Mouse (Mus musculus): ENCODE results near the gene Mesp1. TPM values are rescaled to one million over a fixed set of nuclear protein-coding genes. Genes with fewer than 3 reads are reported as not detected.

Mesp1 gene
- polyA plus RNA-seq (2015; fragmentation: Nextera tagmentation; extraction: Ambion mirVana), result not detected in 2 replicates

GRCm38 (mm10) chr7:79793688-79794087 is at the start of gene Mesp1:
TSS of gene Mesp1 (minus strand) at chr7:79793788.
- peaks cover 12% of the 10 kb centered on the region for H3K4me1 ChIP-seq (ENCODE audit: insufficient read depth, low read length)
- H3K4me2 ChIP-seq (replicated peaks; ENCODE audit: low read depth, low read length), result peak within 1 kb of the TSS; percentile 79
- H3K36me3 ChIP-seq (ENCODE audit: insufficient read depth, low read length), result no peaks in the 10 kb centered on the region
- no peak within 1 kb of the TSS for H3K27ac ChIP-seq (ENCODE audit: low read length)
- no peaks in the 10 kb centered on the region for H3K9me3 ChIP-seq (ENCODE audit: low read length)
- H3K27me3 ChIP-seq (ENCODE audit: insufficient read depth, low read length), result peaks cover 54% of the 10 kb centered on the region
- no peak for ATAC-seq (ENCODE audit: low FRiP score, low TSS enrichment)
- H3K4me3 ChIP-seq (ENCODE audit: low read length), result peak within 1 kb of the TSS; percentile 53
- H3K9ac ChIP-seq (replicated peaks; ENCODE audit: low read length), result peak within 1 kb of the TSS; percentile 53
- 73% methylated on average over 6 of the region's 6 CpGs for WGBS

GRCm38 (mm10) chr7:79842163-79842562 is 48.6 kb upstream of the Mesp1 start:
- 48% methylated on average over 7 of the region's 7 CpGs for WGBS

GRCm38 (mm10) chr7:79837247-79837646 is 43.7 kb upstream of the Mesp1 start:
- 58% methylated on average over 2 of the region's 2 CpGs for WGBS

More at GRCm38 (mm10) chr7:79842163-79842562, 48.6 kb upstream of the Mesp1 start:
- peak; percentile 89 for ATAC-seq (ENCODE audit: low FRiP score, low TSS enrichment)
- peak overlapping the region; percentile 20; the same call in 1 of the 2 replicates for H3K4me3 ChIP-seq (ENCODE audit: low read length)
- peak overlapping the region; percentile 86 for H3K27ac ChIP-seq (ENCODE audit: low read length)
- H3K9ac ChIP-seq (replicated peaks; ENCODE audit: low read length), result no peak overlapping the region
- peaks cover 22% of the 10 kb centered on the region for H3K4me1 ChIP-seq (ENCODE audit: insufficient read depth, low read length)
- H3K4me2 ChIP-seq (replicated peaks; ENCODE audit: low read depth, low read length), result peak overlapping the region; percentile 26; the same call in 1 of the 2 replicates
- H3K9me3 ChIP-seq (ENCODE audit: low read length), result no peaks in the 10 kb centered on the region
- H3K36me3 ChIP-seq (ENCODE audit: insufficient read depth, low read length), result 0 out of 2 replicates have a peak, but pooled peaks cover 6% of the 10 kb centered on the region
- no peaks in the 10 kb centered on the region for H3K27me3 ChIP-seq (ENCODE audit: insufficient read depth, low read length)

GRCm38 (mm10) chr7:79835196-79835595 is 41.6 kb upstream of the Mesp1 start:
- WGBS, result 89% methylated on average over 6 of the region's 6 CpGs
- ATAC-seq (ENCODE audit: low FRiP score, low TSS enrichment), result no peak
- H3K27me3 ChIP-seq (ENCODE audit: insufficient read depth, low read length), result no peaks in the 10 kb centered on the region
- H3K9me3 ChIP-seq (ENCODE audit: low read length), result no peaks in the 10 kb centered on the region
- no peak overlapping the region for H3K27ac ChIP-seq (ENCODE audit: low read length)
- 0 out of 2 replicates have a peak, but pooled peaks cover 5% of the 10 kb centered on the region for H3K4me1 ChIP-seq (ENCODE audit: insufficient read depth, low read length)
- H3K4me3 ChIP-seq (ENCODE audit: low read length), result no peak overlapping the region
- H3K36me3 ChIP-seq (ENCODE audit: insufficient read depth, low read length), result 0 out of 2 replicates have a peak, but pooled peaks cover 8% of the 10 kb centered on the region
- H3K4me2 ChIP-seq (replicated peaks; ENCODE audit: low read depth, low read length), result no peak overlapping the region
- no peak overlapping the region for H3K9ac ChIP-seq (replicated peaks; ENCODE audit: low read length)

More at GRCm38 (mm10) chr7:79837247-79837646, 43.7 kb upstream of the Mesp1 start:
- Histone ChIP-seq H3K27ac (ENCODE audit: low read length) (no peak overlapping the region), H3K36me3 (ENCODE audit: insufficient read depth, low read length) (0 out of 2 replicates have a peak, but pooled peaks cover 11% of the 10 kb centered on the region), H3K4me3 (ENCODE audit: low read length) (no peak overlapping the region), H3K9ac (replicated peaks; ENCODE audit: low read length) (no peak overlapping the region), H3K4me2 (replicated peaks; ENCODE audit: low read depth, low read length) (no peak overlapping the region), H3K4me1 (ENCODE audit: insufficient read depth, low read length) (peaks cover 6% of the 10 kb centered on the region; the same call in 1 of the 2 replicates), H3K27me3 (ENCODE audit: insufficient read depth, low read length) (no peaks in the 10 kb centered on the region), H3K9me3 (ENCODE audit: low read length) (no peaks in the 10 kb centered on the region)
- peak; percentile 66 for ATAC-seq (ENCODE audit: low FRiP score, low TSS enrichment)

- 0 out of 2 replicates have a peak, but pooled peaks cover 6% of the 10 kb centered on the region for H3K36me3 ChIP-seq (ENCODE audit: insufficient read depth, low read length)
Measured at GRCm38 (mm10) chr7:79832980-79833379, 39.4 kb upstream of the Mesp1 start.

GRCm38 (mm10) chr7:79831585-79831984 is 38.0 kb upstream of the Mesp1 start:
- WGBS, result 41% methylated on average over 6 of the region's 6 CpGs
- no peak for ATAC-seq (ENCODE audit: low FRiP score, low TSS enrichment)
- peak overlapping the region; percentile 55; the same call in 1 of the 2 replicates for H3K27ac ChIP-seq (ENCODE audit: low read length)
- no peak overlapping the region for H3K4me2 ChIP-seq (replicated peaks; ENCODE audit: low read depth, low read length)
- no peak overlapping the region for H3K4me3 ChIP-seq (ENCODE audit: low read length)
- H3K9ac ChIP-seq (replicated peaks; ENCODE audit: low read length), result no peak overlapping the region
- peaks cover 10% of the 10 kb centered on the region; the same call in 1 of the 2 replicates for H3K36me3 ChIP-seq (ENCODE audit: insufficient read depth, low read length)
- H3K27me3 ChIP-seq (ENCODE audit: insufficient read depth, low read length), result no peaks in the 10 kb centered on the region
- no peaks in the 10 kb centered on the region for H3K9me3 ChIP-seq (ENCODE audit: low read length)
- H3K4me1 ChIP-seq (ENCODE audit: insufficient read depth, low read length), result 0 out of 2 replicates have a peak, but pooled peaks cover 5% of the 10 kb centered on the region

More at GRCm38 (mm10) chr7:79832980-79833379, 39.4 kb upstream of the Mesp1 start:
- Histone ChIP-seq H3K4me3 (ENCODE audit: low read length) (no peak overlapping the region), H3K9ac (replicated peaks; ENCODE audit: low read length) (no peak overlapping the region), H3K27me3 (ENCODE audit: insufficient read depth, low read length) (no peaks in the 10 kb centered on the region), H3K4me1 (ENCODE audit: insufficient read depth, low read length) (0 out of 2 replicates have a peak, but pooled peaks cover 5% of the 10 kb centered on the region), H3K9me3 (ENCODE audit: low read length) (no peaks in the 10 kb centered on the region), H3K27ac (ENCODE audit: low read length) (no peak overlapping the region), H3K4me2 (replicated peaks; ENCODE audit: low read depth, low read length) (no peak overlapping the region)
- ATAC-seq (ENCODE audit: low FRiP score, low TSS enrichment), result no peak

- Histone ChIP-seq H3K9ac (replicated peaks; ENCODE audit: low read length) (no peak overlapping the region), H3K4me3 (ENCODE audit: low read length) (no peak overlapping the region), H3K9me3 (ENCODE audit: low read length) (no peaks in the 10 kb centered on the region), H3K27ac (ENCODE audit: low read length) (peak overlapping the region; percentile 55; the same call in 1 of the 2 replicates), H3K27me3 (ENCODE audit: insufficient read depth, low read length) (no peaks in the 10 kb centered on the region), H3K36me3 (ENCODE audit: insufficient read depth, low read length) (peaks cover 12% of the 10 kb centered on the region), H3K4me1 (ENCODE audit: insufficient read depth, low read length) (0 out of 2 replicates have a peak, but pooled peaks cover 5% of the 10 kb centered on the region), H3K4me2 (replicated peaks; ENCODE audit: low read depth, low read length) (no peak overlapping the region)
- 40% methylated on average over 6 of the region's 6 CpGs for WGBS
- 0 out of 2 replicates have a peak, but pooled peaks have one; percentile 46 for ATAC-seq (ENCODE audit: low FRiP score, low TSS enrichment)
Measured at GRCm38 (mm10) chr7:79831145-79831544, 37.6 kb upstream of the Mesp1 start.

GRCm38 (mm10) chr7:79828341-79828740 is 34.8 kb upstream of the Mesp1 start:
- H3K27ac ChIP-seq (ENCODE audit: low read length), result no peak overlapping the region
- no peak overlapping the region for H3K4me3 ChIP-seq (ENCODE audit: low read length)
- ATAC-seq (ENCODE audit: low FRiP score, low TSS enrichment), result no peak
- H3K9ac ChIP-seq (replicated peaks; ENCODE audit: low read length), result no peak overlapping the region
- no peak overlapping the region for H3K4me2 ChIP-seq (replicated peaks; ENCODE audit: low read depth, low read length)
- 82% methylated on average over 3 of the region's 3 CpGs for WGBS
- peaks cover 4% of the 10 kb centered on the region; the same call in 1 of the 2 replicates for H3K9me3 ChIP-seq (ENCODE audit: low read length)
- peaks cover 27% of the 10 kb centered on the region for H3K36me3 ChIP-seq (ENCODE audit: insufficient read depth, low read length)
- H3K4me1 ChIP-seq (ENCODE audit: insufficient read depth, low read length), result 0 out of 2 replicates have a peak, but pooled peaks cover 5% of the 10 kb centered on the region
- H3K27me3 ChIP-seq (ENCODE audit: insufficient read depth, low read length), result no peaks in the 10 kb centered on the region

GRCm38 (mm10) chr7:79822092-79822695 is 28.6 kb upstream of the Mesp1 start:
- 77% methylated on average over 12 of the region's 12 CpGs for WGBS
- Histone ChIP-seq H3K9ac (replicated peaks; ENCODE audit: low read length) (no peak overlapping the region), H3K27ac (ENCODE audit: low read length) (no peak overlapping the region), H3K9me3 (ENCODE audit: low read length) (peaks cover 4% of the 10 kb centered on the region; the same call in 1 of the 2 replicates), H3K36me3 (ENCODE audit: insufficient read depth, low read length) (peaks cover 31% of the 10 kb centered on the region), H3K27me3 (ENCODE audit: insufficient read depth, low read length) (no peaks in the 10 kb centered on the region; the same call in 1 of the 2 replicates), H3K4me3 (ENCODE audit: low read length) (no peak overlapping the region), H3K4me2 (replicated peaks; ENCODE audit: low read depth, low read length) (no peak overlapping the region), H3K4me1 (ENCODE audit: insufficient read depth, low read length) (peaks cover 19% of the 10 kb centered on the region)
- no peak for ATAC-seq (ENCODE audit: low FRiP score, low TSS enrichment)

- 54% methylated on average over 11 of the region's 11 CpGs for WGBS
- ATAC-seq (ENCODE audit: low FRiP score, low TSS enrichment), result no peak
- H3K4me2 ChIP-seq (replicated peaks; ENCODE audit: low read depth, low read length), result no peak overlapping the region
- H3K9me3 ChIP-seq (ENCODE audit: low read length), result peaks cover 4% of the 10 kb centered on the region; the same call in 1 of the 2 replicates
- peaks cover 19% of the 10 kb centered on the region for H3K4me1 ChIP-seq (ENCODE audit: insufficient read depth, low read length)
- H3K9ac ChIP-seq (replicated peaks; ENCODE audit: low read length), result no peak overlapping the region
- H3K4me3 ChIP-seq (ENCODE audit: low read length), result no peak overlapping the region
- peaks cover 11% of the 10 kb centered on the region for H3K36me3 ChIP-seq (ENCODE audit: insufficient read depth, low read length)
- H3K27ac ChIP-seq (ENCODE audit: low read length), result no peak overlapping the region; the same call in 1 of the 2 replicates
- H3K27me3 ChIP-seq (ENCODE audit: insufficient read depth, low read length), result no peaks in the 10 kb centered on the region; the same call in 1 of the 2 replicates
Measured at GRCm38 (mm10) chr7:79819996-79820395, 26.4 kb upstream of the Mesp1 start.
